Mouse (Mus musculus) T-helper 1 cell (primary cell): ENCODE measurements around the gene Foxc2.

Experiments used
- in situ Hi-C: fragments of 300-600 bp; cut with MboI, MseI; formaldehyde crosslinking; loops from one replicate; pipeline ENCODE4 v1.15.1; 2025; ENCODE audit warnings: high pct_unique_total_duplicates

The Foxc2 gene

DNA sequence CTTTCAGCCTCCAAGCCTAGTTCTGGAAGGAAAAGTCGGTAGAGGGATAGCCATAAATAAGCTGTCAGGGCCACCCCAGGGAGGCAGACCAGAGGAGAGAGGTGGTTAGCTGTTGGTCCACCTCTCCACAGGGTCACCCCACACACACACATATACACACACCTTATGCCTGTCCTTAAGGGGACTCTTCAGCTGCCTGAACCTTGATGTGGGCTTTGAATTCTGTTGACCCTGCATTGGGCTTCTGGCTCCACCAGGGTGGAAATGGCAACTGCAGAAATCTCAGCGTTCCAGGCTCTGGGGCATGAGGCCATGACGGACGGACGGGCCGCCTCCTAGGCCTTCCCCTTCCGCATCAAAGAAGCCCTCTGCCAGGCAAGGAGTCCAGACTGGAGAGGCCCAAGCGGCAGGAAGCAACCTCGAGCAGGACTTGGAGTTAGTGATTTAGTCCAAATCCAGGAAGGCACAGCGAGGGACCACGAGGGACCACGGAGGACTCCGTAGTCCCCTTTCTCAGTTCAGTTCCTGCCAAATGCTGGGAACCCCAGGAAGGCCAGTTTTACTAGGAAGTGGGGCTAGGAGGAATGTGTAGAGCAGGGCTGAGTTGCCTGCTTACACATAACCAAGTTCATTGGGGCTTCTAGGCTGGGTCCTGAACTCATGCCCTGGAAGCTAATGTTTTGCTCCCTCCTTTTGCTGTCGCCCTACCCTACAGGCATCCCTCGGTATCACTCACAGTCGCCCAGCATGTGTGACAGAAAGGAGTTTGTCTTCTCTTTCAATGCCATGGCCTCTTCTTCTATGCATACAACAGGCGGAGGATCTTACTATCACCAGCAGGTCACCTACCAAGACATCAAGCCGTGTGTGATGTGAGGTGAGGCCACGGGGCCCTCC lies 29.7 kb upstream of the Foxc2 start:
- in situ Hi-C loops = no loop called here

GRCm38 (mm10) chr8:121088281-121088680 lies 27.7 kb upstream of the Foxc2 start:
- in situ Hi-C loops = no loop called here

- in situ Hi-C loops = no loop called here
Measured at GRCm38 (mm10) chr8:121088871-121089630, 26.9 kb upstream of the Foxc2 start.

DNA sequence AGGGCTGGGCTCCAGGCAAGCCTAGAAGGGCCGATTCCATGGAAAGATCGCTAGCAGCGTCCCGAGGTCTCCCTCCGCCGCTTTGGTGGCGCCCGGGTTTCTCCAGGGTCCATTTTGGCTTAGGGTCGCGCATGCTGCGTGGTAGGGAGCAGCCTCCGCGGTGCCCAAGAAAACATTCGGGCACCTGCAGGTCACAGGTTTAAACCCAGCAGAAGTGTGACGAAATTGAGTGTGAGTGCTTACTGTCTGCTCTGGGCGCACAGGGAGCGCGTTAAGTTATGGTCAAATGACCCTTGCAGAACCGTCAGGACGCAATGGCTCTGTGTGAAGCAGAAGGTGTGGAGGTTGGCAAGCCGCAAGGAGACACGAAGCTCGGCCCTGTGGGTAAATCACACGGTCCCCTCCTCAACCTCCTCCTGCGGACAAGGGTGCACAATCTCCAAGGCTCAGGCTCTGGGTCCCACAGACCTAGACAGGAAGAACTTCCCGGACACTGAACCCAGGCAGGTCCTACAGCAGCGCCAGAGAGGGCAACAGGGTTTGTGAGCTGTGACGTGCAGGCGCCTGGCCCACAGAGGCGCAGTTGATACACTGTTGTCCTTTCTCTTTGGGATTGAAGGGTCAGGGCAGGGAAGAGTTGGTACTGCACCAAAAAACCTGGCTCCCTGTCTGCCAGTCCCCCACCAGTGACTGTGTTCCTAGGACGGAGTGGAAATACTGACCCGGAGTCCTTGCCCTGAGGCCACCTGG lies 26.2 kb upstream of the Foxc2 start:
- in situ Hi-C loops = loop anchor here (5.0 kb wide), 2 partner anchors 273 to 413 kb away; no protein-coding TSS in a partner anchor

GRCm38 (mm10) chr8:121090716-121091115 lies 25.3 kb upstream of the Foxc2 start:
- in situ Hi-C loops = loop anchor here (5.0 kb wide), 2 partner anchors 273 to 413 kb away; no protein-coding TSS in a partner anchor

DNA sequence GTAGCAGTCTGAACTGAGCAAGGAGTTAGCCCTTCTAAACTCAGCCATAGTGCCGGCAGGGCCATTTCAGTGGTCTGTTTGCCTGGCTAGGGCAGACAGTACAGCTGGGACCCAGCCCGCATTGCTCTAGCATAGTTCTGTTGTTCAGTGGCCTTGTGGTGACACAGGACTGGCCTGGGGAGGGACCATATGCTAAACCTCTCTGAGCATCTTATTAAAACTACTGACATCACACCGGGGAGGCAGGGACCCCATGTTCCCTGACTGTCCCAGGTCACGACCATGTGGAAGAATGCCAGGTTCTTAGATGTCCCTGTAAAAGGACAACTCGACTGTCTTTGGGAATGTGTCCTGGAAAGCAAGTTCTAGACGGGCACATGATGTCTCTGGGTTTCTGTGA lies 23.8 kb upstream of the Foxc2 start:
- in situ Hi-C loops = loop anchor here (5.0 kb wide), 2 partner anchors 275 to 415 kb away; no protein-coding TSS in a partner anchor

DNA sequence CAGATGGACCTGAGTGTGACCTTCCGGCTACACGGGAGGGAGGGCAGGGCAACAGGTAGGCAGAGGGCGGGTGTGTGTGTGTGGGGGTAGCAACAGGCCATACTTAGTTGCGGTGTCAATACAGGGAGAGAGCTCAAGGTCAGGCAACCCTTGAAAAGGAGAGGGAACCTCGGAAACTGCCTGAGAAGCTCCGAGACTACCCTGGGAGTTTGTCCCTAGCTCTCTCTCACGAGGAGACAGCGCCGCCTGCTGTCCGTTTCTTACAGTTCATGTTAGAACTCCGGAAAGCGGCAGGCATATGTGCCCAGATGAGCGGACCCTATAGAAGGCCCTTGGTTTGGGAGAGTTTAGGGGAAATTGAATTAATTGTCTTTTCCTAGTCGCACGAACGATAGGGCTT lies 23.3 kb upstream of the Foxc2 start:
- in situ Hi-C loops = loop anchor here (5.0 kb wide), 2 partner anchors 275 to 415 kb away; no protein-coding TSS in a partner anchor

GRCm38 (mm10) chr8:121093496-121093895 lies 22.5 kb upstream of the Foxc2 start:
- in situ Hi-C loops = loop anchor here (5.0 kb wide), 2 partner anchors 276 to 416 kb away; no protein-coding TSS in a partner anchor

DNA sequence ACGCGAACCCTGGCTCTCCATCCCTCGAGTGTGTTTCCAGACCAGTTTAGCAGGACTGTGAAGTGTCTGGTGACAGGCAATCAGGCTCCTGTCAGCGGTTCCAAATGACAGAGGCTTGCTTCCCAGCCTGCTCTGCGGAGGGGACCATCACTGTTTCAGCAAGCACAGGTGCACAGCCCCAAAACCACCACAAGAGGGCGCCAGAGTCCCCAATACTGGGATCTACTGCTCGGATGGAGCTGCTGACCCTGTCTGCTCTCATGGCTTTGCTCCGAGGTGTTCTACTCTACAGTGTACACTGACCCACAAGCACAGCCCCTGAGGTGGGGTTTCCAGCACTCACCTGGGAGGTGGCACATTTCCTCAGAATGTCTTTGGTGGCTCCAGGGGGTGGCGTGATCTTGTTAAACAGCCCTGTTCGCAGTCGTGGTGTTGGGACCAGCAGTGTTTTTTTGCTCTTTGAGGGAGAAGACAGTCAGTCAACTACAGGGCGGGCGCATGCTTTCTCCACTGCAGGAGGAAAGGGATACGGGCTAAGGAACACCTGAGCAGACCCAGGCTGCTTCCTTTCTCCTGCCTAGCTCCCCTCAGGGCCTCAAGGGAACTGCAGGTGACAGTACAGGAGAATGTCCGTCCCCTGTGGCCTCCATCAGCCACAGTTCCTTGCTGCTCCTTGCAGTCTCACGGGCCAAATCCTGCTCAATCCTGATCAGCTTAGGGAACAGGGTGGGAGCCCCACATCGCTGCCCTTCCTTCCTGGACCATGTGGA lies 11.7 kb upstream of the Foxc2 start:
- in situ Hi-C loops = no loop called here

GRCm38 (mm10) chr8:121107668-121108656 lies 8.0 kb upstream of the Foxc2 start, which contains the start of gene Mthfsd:
TSS of gene Mthfsd (minus strand) at chr8:121108392.
- in situ Hi-C loops = no loop called here

DNA sequence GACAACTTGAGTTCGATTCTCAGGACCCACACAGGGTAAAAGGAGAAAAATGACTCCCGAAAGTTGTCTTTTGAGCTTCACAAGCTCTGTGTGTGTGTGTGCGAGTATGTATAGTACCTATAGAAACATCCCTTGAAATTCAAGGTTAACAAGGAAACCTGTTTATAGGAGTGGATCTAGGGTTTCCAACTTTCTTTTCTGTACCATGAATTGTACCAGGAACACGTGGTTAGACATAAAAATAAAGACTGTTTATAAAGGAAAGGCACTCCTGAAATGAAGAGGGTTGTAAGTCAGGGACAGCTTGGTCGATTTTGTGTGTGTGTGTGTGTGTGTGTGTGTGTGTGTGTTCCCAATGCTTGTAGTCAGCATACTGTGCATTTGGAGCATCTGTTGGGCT lies 7.3 kb upstream of the Foxc2 start:
- in situ Hi-C loops = no loop called here

- in situ Hi-C loops = loop anchor here (5.0 kb wide), 1 partner anchor 101 kb away; no protein-coding TSS in a partner anchor
Measured at GRCm38 (mm10) chr8:121111145-121111907, 4.6 kb upstream of the Foxc2 start.

GRCm38 (mm10) chr8:121113261-121113660 lies 2.7 kb upstream of the Foxc2 start:
- in situ Hi-C loops = loop anchor here (5.0 kb wide), 1 partner anchor 99 kb away; no protein-coding TSS in a partner anchor

- in situ Hi-C loops = loop anchor here (5.0 kb wide), 1 partner anchor 397 kb away; no protein-coding TSS in a partner anchor
Measured at GRCm38 (mm10) chr8:121115136-121115535, 835 bp upstream of the Foxc2 start.

- in situ Hi-C loops = loop anchor here (5.0 kb wide), 1 partner anchor 396 kb away; no protein-coding TSS in a partner anchor
Measured at GRCm38 (mm10) chr8:121116591-121117185, 717 bp downstream of the Foxc2 start.

DNA sequence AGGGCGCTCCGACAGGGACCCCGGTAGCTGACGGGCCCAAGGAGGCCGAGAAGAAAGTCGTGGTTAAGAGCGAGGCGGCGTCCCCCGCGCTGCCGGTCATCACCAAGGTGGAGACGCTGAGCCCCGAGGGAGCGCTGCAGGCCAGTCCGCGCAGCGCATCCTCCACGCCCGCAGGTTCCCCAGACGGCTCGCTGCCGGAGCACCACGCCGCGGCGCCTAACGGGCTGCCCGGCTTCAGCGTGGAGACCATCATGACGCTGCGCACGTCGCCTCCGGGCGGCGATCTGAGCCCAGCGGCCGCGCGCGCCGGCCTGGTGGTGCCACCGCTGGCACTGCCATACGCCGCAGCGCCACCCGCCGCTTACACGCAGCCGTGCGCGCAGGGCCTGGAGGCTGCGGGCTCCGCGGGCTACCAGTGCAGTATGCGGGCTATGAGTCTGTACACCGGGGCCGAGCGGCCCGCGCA lies 1.2 kb downstream of the Foxc2 start:
- in situ Hi-C loops = loop anchor here (5.0 kb wide), 1 partner anchor 395 kb away; no protein-coding TSS in a partner anchor

GRCm38 (mm10) chr8:121117906-121118305 lies 1.9 kb downstream of the Foxc2 start:
- in situ Hi-C loops = loop anchor here (5.0 kb wide), 1 partner anchor 394 kb away; no protein-coding TSS in a partner anchor
